Mouse (Mus musculus) embryonic facial prominence, embryonic 11.5 days (tissue): Measurements from ENCODE around the gene Tas1r3. TPM values are rescaled to one million over a fixed set of nuclear protein-coding genes. Genes with fewer than 3 reads are reported as not detected.

Source experiments
- microRNA-seq: library from miRNA; unstranded; fragments of <30 nt; microRNA quantifications from one replicate; pipeline ENCODE4, GENCODE M21; 2016; ENCODE audit warnings: borderline number of aligned reads
- polyA plus RNA-seq: library from polyadenylated mRNA; unstranded; fragments of >200 nt; fragmentation: Nextera tagmentation; extraction: Ambion mirVana; gene quantifications from 2 replicates; pipeline ENCODE4 v1.2.1, GENCODE M21; 2014

Gene Tas1r3
- polyA plus RNA-seq, 1 experiment from 2014 or later, result 0.27 TPM

Small RNA genes lying within 50 kb of the gene (microRNA-seq; reads per million reads assigned to microRNA genes)
- gene Gm22991, result not detected

Other genes with a start within 250 kb of the Tas1r3 start
- gene Cdk11b, start 238.5 kb downstream of the Tas1r3 start, polyA plus RNA-seq, result 65.3 and 71.2 TPM in 2 replicates
- not detected in 2 replicates for gene Gm10563, start 218.0 kb downstream of the Tas1r3 start, polyA plus RNA-seq
- 6.3 and 8.7 TPM in 2 replicates for gene Mmp23, start 210.0 kb downstream of the Tas1r3 start, polyA plus RNA-seq
- 11.0 and 11.8 TPM in 2 replicates for gene Mib2, start 194.2 kb downstream of the Tas1r3 start, polyA plus RNA-seq
- gene Fndc10, start 169.0 kb downstream of the Tas1r3 start, polyA plus RNA-seq, result 2.1 TPM in 2 replicates
- 147 and 151 TPM in 2 replicates for gene Ssu72, start 158.6 kb downstream of the Tas1r3 start, polyA plus RNA-seq
- 0.56 and 0.70 TPM in 2 replicates for gene Tmem240, start 128.6 kb downstream of the Tas1r3 start, polyA plus RNA-seq
- 79.0 and 87.2 TPM in 2 replicates for gene Atad3a, start 102.3 kb downstream of the Tas1r3 start, polyA plus RNA-seq
- gene Vwa1, start 88.7 kb downstream of the Tas1r3 start, polyA plus RNA-seq, result 4.7 and 5.9 TPM in 2 replicates
- gene Tmem88b, start 77.5 kb downstream of the Tas1r3 start, polyA plus RNA-seq, result 0.18 and 0.26 TPM in 2 replicates
- not detected in 2 replicates for gene Ankrd65, start 72.9 kb downstream of the Tas1r3 start, polyA plus RNA-seq
- gene Mrpl20, start 60.5 kb downstream of the Tas1r3 start, polyA plus RNA-seq, result 250 and 256 TPM in 2 replicates
- gene Ccnl2, start 50.9 kb downstream of the Tas1r3 start, polyA plus RNA-seq, result 170 and 173 TPM in 2 replicates
- gene Aurkaip1, start 32.1 kb downstream of the Tas1r3 start, polyA plus RNA-seq, result 121 and 123 TPM in 2 replicates
- 34.4 and 38.2 TPM in 2 replicates for gene Mxra8, start 23.7 kb downstream of the Tas1r3 start, polyA plus RNA-seq
- 6.8 and 7.7 TPM in 2 replicates for gene Dvl1, start 16.0 kb downstream of the Tas1r3 start, polyA plus RNA-seq
- 18.3 and 21.1 TPM in 2 replicates for gene Cptp, start 6.1 kb upstream of the Tas1r3 start, polyA plus RNA-seq
- gene Ints11, start 6.2 kb upstream of the Tas1r3 start, polyA plus RNA-seq, result 92.8 and 93.0 TPM in 2 replicates
- gene Pusl1, start 28.4 kb upstream of the Tas1r3 start, polyA plus RNA-seq, result 35.6 and 39.3 TPM in 2 replicates
- gene Acap3, start 28.5 kb upstream of the Tas1r3 start, polyA plus RNA-seq, result 18.6 and 21.2 TPM in 2 replicates
- gene Ube2j2, start 80.5 kb upstream of the Tas1r3 start, polyA plus RNA-seq, result 158 and 161 TPM in 2 replicates
- gene C1qtnf12, start 99.0 kb upstream of the Tas1r3 start, polyA plus RNA-seq, result 21.2 and 26.8 TPM in 2 replicates
- 17.8 and 18.9 TPM in 2 replicates for gene B3galt6, start 129.3 kb upstream of the Tas1r3 start, polyA plus RNA-seq
- gene Sdf4, start 129.5 kb upstream of the Tas1r3 start, polyA plus RNA-seq, result 137 and 150 TPM in 2 replicates
- 0.21 and 0.34 TPM in 2 replicates for gene Tnfrsf4, start 150.5 kb upstream of the Tas1r3 start, polyA plus RNA-seq
- 0.38 and 0.55 TPM in 2 replicates for gene Tnfrsf18, start 162.8 kb upstream of the Tas1r3 start, polyA plus RNA-seq
- 0.38 and 0.78 TPM in 2 replicates for gene Ttll10, start 196.1 kb upstream of the Tas1r3 start, polyA plus RNA-seq
- gene 9430015G10Rik, start 246.6 kb upstream of the Tas1r3 start, polyA plus RNA-seq, result 47.4 and 48.7 TPM in 2 replicates